Mouse (Mus musculus) inflammation-experienced regulatory T-cells, adult 6 months (primary cell): ENCODE data around the gene Kcnmb4. TPM values are rescaled to one million over a fixed set of nuclear protein-coding genes. Genes with fewer than 3 reads are reported as not detected.

Source experiments
- ATAC-seq: one replicate; pipeline ENCODE4 v1.8.0; 2017
- polyA plus RNA-seq, 3 experiments: library from polyadenylated mRNA; unstranded; fragments of 100-300 nt; shearing (Covaris generic); gene quantifications; one replicate each; pipeline ENCODE4 v1.2.1; 2017

Kcnmb4 gene
- polyA plus RNA-seq, 3 experiments from 2014 or later = 1.6 to 2.1 (median 1.9) TPM

DNA sequence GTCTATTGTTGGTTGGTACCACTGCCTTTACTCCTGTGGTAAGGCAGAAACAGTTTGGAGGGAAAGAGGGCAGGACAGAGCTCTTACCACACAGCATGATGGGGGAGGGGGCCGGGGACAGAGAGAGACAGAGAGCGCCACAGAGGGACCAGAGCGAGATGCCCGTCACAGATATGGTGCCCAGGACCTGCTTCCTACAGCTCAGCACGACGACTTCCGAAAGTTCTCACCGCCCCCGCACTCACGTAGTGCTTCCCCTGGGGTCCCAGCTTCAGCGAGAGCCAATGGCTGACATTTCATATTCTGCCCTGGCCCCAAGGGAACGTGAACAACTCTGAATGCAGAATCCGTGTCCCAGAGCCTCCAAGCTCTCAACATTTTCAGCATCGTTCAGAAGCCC lies 76.1 kb downstream of the Kcnmb4 start:
- ATAC-seq = peak; percentile 65

DNA sequence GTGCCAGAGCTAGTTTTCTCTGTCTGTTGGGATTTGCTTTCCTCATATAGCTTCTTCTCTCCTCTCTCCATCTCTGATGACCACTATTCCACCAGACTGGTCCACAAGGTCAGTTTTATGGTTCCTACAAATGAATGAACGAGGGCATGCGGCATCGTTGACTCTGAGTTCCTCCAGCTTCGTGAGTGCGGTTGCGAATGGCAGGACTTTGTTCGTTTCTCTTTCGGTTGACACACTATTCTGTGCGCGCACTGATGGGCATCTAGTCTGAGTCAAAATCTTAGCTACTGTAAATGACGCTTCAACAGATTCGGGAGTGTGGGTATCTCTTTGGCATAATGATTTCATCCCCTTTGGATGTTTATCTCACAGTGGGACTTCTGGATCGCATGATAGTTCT lies 76.7 kb downstream of the Kcnmb4 start:
- no peak for ATAC-seq

DNA sequence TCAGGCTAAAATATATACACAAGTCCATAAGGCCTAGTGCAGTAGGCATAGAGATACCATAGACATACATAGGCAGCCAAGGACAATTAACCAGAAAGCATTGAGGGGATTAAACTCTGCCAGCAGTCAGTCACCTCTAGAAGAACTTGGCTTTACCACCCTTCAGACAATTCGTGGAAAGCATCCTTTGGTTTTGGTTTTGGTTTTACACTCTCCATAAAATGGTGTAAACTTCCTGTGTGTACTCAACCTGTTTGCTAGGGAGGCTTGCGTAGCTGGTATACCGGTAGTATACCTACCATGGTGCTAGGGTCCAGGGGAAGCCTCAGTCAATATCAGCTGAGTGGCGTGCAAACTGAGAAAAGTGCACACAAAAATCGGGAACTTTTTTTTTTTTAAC lies 77.4 kb downstream of the Kcnmb4 start:
- peak; percentile 41 for ATAC-seq

DNA sequence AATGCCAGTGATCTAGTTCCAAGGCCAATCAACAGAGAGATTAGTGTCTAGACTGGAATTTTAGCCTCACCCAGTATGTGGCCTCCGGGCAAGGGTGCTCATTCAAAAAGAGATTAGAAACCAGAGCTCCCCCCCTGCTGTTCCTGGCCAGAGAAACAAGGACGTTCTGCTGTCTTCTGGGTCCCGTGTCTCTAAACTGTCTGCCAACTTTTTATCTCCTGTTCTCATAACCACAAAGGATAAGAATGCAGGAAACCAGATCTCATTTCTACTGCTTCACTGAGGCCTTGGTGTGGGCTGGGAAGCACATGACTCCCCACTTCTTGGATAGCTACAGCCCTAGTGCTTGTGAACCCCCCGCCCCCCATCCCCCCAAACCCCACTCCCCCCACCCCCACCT lies 79.1 kb downstream of the Kcnmb4 start:
- ATAC-seq = no peak

DNA sequence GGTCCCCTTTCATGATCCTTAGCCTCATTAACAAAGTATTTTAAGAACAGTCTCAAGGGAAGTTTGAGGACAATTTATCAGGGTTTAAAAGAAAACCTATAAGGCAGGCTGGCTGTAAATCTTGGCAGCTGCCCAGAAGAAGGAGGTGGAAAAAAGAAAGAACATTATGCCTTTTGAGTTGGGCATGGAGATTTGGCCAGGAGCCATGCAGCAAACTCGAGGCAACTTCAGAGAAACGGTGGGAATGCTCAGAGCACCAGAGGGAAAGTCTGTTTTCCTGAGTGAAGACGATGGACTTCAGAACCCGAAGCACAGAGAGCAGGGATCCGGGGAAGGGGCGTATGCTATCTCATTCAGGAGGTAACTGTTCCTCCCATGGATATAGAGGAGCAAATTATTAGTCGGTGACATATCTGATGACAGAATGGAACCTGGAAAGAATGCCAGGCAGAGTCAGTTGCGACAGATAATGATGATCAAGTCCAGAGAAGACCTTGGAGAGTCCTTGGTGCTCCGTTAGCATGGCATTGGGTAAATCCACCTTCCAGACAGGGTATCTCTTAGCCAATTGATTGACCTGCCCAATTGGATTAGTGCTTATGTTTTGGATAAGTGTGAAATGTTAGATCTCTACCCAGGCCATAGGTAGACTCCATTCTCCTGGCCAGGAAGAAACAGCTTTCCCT lies 79.7 kb downstream of the Kcnmb4 start:
- no peak for ATAC-seq

DNA sequence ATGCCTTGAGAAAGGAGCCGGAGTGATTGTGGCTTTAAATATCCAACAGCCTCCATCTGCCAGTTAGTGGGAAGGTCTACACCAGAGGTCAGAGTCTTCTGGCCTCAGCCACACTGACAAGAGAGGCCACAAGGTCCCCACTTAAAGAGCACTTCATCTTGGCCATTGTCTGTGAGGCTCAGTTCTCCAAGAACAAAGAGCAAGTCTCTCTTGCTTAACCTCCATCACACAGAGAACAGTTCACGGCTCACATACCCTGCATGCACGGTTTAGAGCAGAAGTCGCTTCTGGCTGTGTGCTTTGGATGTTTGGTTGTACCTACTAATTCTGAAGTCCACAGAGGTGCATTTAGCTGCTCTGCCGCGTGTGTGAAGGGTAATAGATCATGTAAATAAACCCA lies 84.8 kb downstream of the Kcnmb4 start:
- ATAC-seq = no peak

DNA sequence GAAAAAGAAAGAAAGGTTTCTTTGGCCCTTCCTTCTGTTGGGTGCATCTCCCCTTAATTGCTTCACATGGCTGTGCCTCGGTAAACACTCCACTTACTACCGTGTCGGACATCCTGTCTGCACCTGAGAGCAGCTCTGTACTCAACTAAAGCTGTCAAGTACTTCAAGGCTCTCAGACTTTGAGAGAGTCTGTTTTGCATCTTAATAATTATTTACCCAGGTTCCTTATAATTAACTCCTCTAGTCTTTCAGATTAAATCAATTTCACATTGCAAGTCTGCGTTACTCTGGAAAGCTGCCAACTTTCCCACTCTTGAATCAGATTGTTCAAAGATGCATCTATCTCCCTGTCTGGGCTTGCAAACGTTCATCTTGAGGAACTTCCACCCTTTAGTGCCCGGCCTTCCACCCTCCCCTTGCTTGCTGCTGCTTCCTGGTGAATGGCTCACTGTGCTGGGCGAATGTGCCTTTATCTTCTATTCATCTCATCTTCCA lies 87.2 kb downstream of the Kcnmb4 start:
- ATAC-seq = no peak

DNA sequence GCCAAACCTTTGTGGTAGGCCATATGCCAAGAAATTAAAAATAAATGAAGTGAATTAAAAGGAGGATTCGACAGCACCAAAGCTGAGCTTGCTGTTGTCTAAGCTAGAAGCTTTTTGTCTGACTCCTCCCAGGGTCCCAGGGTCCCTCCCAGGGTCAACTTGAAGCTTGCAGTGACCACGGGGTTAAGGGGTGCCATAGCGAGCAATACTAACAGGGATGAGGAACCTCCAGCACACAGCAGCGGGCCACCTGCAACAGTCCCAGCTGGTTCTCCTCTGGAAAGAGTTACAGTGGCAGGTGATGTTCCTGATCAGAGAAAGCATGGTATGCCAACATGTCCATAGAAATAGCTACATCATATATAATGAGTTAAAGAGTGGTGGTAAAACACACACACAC lies 89.3 kb downstream of the Kcnmb4 start:
- ATAC-seq = no peak

DNA sequence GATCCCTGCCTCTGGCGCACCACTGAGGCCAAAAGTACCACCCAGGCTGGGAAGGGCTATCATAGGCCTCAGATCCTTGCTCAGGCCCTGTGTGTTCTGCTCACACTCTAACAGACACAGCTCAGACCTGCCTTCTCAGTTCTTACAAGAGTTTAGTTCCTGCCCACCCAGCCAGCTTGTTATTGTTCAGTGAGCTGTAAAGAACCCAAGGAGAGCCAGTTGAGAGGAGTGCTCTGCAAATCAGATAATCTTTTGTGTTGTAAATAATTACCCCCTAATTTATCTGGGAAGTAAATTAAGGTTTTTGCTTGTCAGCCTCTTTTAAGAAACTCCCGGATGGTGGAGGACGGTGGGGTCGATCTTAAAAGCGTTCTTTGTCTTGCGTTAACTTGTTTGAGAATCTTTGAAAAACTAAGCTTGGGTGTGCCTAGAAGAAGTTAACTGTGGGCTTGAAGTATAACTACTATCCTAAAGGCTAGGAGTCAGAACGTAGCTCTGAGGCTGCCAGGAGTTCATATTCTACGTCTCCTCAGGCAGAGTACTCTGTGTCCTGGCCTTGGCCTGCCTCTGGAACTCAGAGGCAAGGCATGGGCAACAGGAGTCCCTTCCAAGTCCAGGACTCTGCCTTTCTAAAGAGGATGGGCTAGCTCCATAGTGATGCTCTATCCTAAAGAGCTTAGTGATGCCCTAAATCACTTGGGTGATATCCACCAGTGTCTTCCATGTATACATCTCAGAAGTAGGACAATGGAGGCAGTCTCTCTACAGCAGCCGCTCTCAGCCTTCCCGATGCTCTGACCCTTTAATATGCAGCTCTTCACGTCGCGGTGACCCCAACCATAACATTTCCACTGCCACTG lies 90.6 kb downstream of the Kcnmb4 start:
- no peak for ATAC-seq

DNA sequence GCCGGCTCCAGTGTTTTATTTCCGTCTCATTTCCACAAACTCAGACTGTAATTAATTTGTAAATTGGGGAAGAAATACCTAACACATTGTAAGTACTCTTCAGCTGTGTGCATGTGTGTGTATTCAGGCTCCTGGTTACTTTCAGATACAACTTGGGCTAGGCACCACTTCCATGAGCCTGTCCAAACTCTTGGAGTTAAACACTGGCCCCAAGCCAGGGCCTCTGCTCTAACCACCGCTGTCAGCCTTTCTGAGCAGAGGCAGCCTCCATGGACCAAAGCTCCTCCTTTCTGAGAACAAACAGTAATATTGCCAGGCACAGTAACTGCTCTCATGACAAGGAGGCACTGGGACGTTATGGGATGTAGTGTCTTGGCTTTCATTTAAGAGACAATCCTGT lies 96.8 kb downstream of the Kcnmb4 start:
- ATAC-seq = no peak

DNA sequence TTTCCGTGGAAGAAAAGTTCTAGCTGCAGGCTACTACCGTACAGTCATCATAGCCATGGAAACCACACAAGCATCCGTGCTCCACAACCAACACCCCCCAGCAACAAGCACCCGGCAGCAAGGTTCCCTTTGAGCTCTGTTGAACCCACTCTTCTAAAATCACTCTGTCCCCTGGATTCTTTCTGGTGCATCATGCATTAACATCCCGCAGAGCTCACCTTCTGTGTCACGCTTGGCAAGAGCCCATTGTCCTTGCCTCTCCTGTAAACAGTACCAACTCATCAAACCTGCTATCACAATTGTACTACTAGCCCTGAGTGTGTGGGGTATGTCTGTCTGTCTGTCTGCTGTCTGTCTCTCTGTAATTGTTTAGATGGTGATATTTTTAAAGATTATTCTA lies 99.6 kb downstream of the Kcnmb4 start:
- no peak for ATAC-seq

DNA sequence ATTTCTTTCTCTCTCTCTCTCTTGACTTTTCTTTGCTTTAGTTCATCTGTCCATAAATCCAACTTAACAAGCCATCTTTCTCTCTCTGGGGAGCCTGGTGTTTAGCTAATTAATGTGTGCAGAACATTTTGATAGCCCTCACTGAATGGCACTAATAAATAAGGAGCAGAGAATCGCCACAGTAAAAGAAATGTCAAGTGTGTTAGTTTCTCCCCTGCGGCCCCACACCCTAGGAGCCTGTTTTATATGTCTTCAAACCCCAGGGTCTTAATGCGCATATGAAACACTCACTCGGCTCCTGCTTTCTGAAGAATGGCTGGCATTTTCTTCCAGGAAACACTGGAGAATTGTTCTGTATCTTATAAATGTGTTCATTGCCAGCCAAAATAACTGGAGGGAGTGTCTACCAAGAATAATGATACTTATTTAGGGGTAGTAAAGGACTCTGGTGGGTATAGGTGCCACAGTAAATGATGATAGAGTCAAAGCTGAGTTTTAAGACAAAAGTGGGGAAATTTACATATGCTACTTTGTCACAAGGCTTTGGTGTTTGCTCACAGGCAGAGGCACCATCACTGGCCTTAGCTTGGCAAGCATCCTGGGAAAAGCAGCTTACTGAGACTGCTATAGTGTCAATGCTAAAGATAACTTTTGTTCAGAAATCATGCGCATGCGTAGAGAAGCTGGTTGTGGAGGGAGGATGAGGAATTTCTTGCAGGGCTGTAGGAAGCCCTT lies 102.5 kb downstream of the Kcnmb4 start:
- ATAC-seq = no peak

Other genes starting within 250 kb of the Kcnmb4 start
- gene Ptprb, start 198.4 kb downstream of the Kcnmb4 start, polyA plus RNA-seq = under 1 TPM in 1 of 3 experiments, not detected in 2; 0.13 TPM
- 100 to 1,000 TPM in 1 of 3 experiments, 10 to 100 TPM in 2; 73.2 to 103 (median 86.4) TPM for gene Cnot2, start 107.6 kb upstream of the Kcnmb4 start, polyA plus RNA-seq